ENCODE assay signal across 23 mouse cellular contexts in genomic region chr7:66806801-66807200, GRCm38 (mm10). TPM values are rescaled to one million over a fixed set of nuclear protein-coding genes. Genes with fewer than 3 reads are reported as not detected.
A peak's percentile ranks its signal among the peaks of the same experiment; 100 is the strongest.
DNase-seq lines count a peak whose midpoint lies in the region; ATAC-seq lines count a peak whose summit lies in the region.
"Had no signal": no experiment of that assay in that cellular context is flagged by ENCODE, and none has a peak within 500 bp of the region (broad histone marks: within the 10 kb centered on the region; RNA-seq: fewer than 3 reads in every experiment).

No protein-coding gene starts in this region.

- H3K4me1 ChIP-seq in hindbrain, embryonic 16.5 days (ENCODE audit: control insufficient read depth, insufficient read depth, low read depth, low read length), result no peaks in the 10 kb centered on the region
- H3K4me1 ChIP-seq: embryonic facial prominence, embryonic 13.5 days; forebrain, embryonic 12.5 days had no signal

- no peak overlapping the region for H3K4me2 ChIP-seq in hindbrain, embryonic 16.5 days (ENCODE audit: low read length)
- H3K4me2 ChIP-seq: embryonic facial prominence, embryonic 13.5 days; embryonic facial prominence, embryonic 15.5 days; forebrain, embryonic 12.5 days had no signal

- no peak overlapping the region for H3K4me3 ChIP-seq in hindbrain, embryonic 16.5 days (ENCODE audit: low read length)
- H3K4me3 ChIP-seq: embryonic facial prominence, embryonic 13.5 days; embryonic facial prominence, embryonic 15.5 days; erythroblast, embryonic 14.5 days; forebrain, embryonic 10.5 days; forebrain, embryonic 12.5 days had no signal

- no peaks in the 10 kb centered on the region for H3K9me3 ChIP-seq in hindbrain, embryonic 16.5 days (ENCODE audit: control insufficient read depth, low read length)
- H3K9me3 ChIP-seq: embryonic facial prominence, embryonic 13.5 days; embryonic facial prominence, embryonic 15.5 days; forebrain, embryonic 10.5 days; forebrain, embryonic 12.5 days; G1E had no signal

- ATAC-seq in hindbrain, embryonic 16.5 days, result no peak
- ATAC-seq: CD4-positive, CD25-positive, alpha-beta regulatory T cell, adult 4 months; forebrain, embryonic 14.5 days; forebrain, embryonic 16.5 days had no signal

- H3K27ac ChIP-seq in hindbrain, embryonic 16.5 days (ENCODE audit: low read depth, low read length), result no peak overlapping the region
- H3K27ac ChIP-seq: embryonic facial prominence, embryonic 13.5 days; embryonic facial prominence, embryonic 15.5 days; forebrain, embryonic 10.5 days; forebrain, embryonic 12.5 days had no signal

- H3K9ac ChIP-seq in hindbrain, embryonic 16.5 days (ENCODE audit: low read depth, low read length), result no peak overlapping the region
- H3K9ac ChIP-seq: embryonic facial prominence, embryonic 13.5 days; embryonic facial prominence, embryonic 15.5 days; forebrain, embryonic 12.5 days had no signal

- DNase-seq in adrenal gland, adult (ENCODE audit: inconsistent age in 2 of 2, low spot score in 1 of 2), result peak; percentile 38 to 64
- no peak for DNase-seq in adrenal gland, postnatal 4 days (ENCODE audit: low spot score in 2 of 2)
- peak; percentile 12 for DNase-seq in adrenal gland, postnatal 14 days
- no peak for DNase-seq in adrenal gland, postnatal 25 days
- DNase-seq: B cell, adult 2 months; cerebellum, adult 11 months; cerebellum, adult 18-20 months; cerebellum, adult 8-10 months; cerebellum, adult 9-11 months; cerebellum, postnatal 14 days; cerebellum, postnatal 36 days; embryo, embryonic 11 days had no signal

- H3K27me3 ChIP-seq in hindbrain, embryonic 16.5 days (replicated peaks; ENCODE audit: control insufficient read depth, insufficient read depth, low read length), result no peaks in the 10 kb centered on the region
- H3K27me3 ChIP-seq: embryonic facial prominence, embryonic 13.5 days; embryonic facial prominence, embryonic 15.5 days; forebrain, embryonic 12.5 days had no signal

- 73% methylated on average over 3 of the region's 3 CpGs for WGBS in hindbrain, embryonic 16.5 days

- H3K36me3 ChIP-seq in hindbrain, embryonic 16.5 days (ENCODE audit: control insufficient read depth, insufficient read depth, low read length), result no peaks in the 10 kb centered on the region
- H3K36me3 ChIP-seq: embryonic facial prominence, embryonic 13.5 days; embryonic facial prominence, embryonic 15.5 days; forebrain, embryonic 10.5 days; forebrain, embryonic 12.5 days; G1E had no signal

RNA-seq across cellular contexts. Expression of gene Adamts17, which starts 32.7 kb away (rescaled TPM):
- 1 to 10 TPM; 5.2 to 9.6 TPM for total RNA-seq in adrenal gland, postnatal 4 days (2021)
- total RNA-seq in adrenal gland, postnatal 14 days (2021), result 4.8 and 6.0 TPM in 2 replicates
- 5.3 TPM in 2 replicates for total RNA-seq in adrenal gland, postnatal 25 days (2021)
- 3.3 and 3.8 TPM in 2 replicates for polyA plus RNA-seq in hindbrain, embryonic 16.5 days (2015; fragmentation: Nextera tagmentation; extraction: Ambion mirVana)
- total RNA-seq: CH12.LX had no signal
- polyA plus RNA-seq: erythroblast, embryonic 14.5 days; G1E had no signal

Comparison
In these comparisons a context has a peak if more than half of its experiments do, and no peak if none do; other contexts are left out.
1. DNase-seq: peak in adrenal gland, adult (2 of 2) and adrenal gland, postnatal 14 days (single experiment); none in adrenal gland, postnatal 4 days (0 of 2) and adrenal gland, postnatal 25 days (single experiment).